Mouse (Mus musculus) brain, embryonic 14.5 days (tissue): ENCODE data around the gene Oaz2.

Source experiments
- CTCF ChIP-seq: fragments of 200-500 bp; IDR thresholded peaks from 2 replicates; pipeline ENCODE4 v1.5.1; 2012; ENCODE audit warnings: inconsistent platforms, mild to moderate bottlenecking, moderate library complexity, borderline replicate concordance; ENCODE audit not compliant: insufficient read depth, insufficient read length; ENCODE audit errors: extremely low read depth
- POLR2A ChIP-seq: fragments of 200-500 bp; IDR thresholded peaks from 2 replicates; pipeline ENCODE4 v1.6.1; 2012; ENCODE audit warnings: mild to moderate bottlenecking, inconsistent platforms, borderline replicate concordance; ENCODE audit not compliant: poor library complexity, insufficient read depth, insufficient read length, severe bottlenecking; ENCODE audit errors: extremely low read depth

DNA sequence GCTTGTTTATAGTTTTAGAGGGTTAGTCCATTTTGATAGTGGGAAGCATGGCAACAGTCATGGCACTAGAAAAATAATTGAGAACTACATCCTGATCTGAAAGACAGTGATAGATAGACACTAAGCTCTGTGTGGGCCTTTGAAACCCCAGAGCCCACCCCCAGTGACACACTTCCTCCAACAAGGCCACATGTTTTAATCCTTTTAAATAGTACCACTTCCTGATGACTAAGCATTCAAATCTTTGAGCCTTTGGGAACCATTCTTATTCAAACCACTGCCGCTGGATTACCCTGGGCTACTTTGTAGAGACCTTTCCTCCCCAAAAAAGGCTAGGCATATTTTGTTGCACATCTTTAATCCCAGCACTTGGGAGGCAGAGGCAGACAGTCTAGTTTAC, 32.0 kb upstream of the Oaz2 start:
- TF ChIP-seq POLR2A: no peak
- no peak for TF ChIP-seq CTCF
